Mouse (Mus musculus) forebrain, embryonic 13.5 days (tissue): ENCODE measurements around the gene Shisa4. TPM values are rescaled to one million over a fixed set of nuclear protein-coding genes. Genes with fewer than 3 reads are reported as not detected.
A peak's percentile ranks its signal among the peaks of the same experiment; 100 is the strongest.
"Not testable (repeated sequence)": the region's sequence is repeated elsewhere in the genome, so short reads cannot be mapped to it uniquely, and the experiment has no call there.

Source experiments
- ATAC-seq: fragments of 200-750 bp; cut with Nextera tagmentation; 2 replicates; pipeline ENCODE4 v1.8.0; 2017
- H3K27ac ChIP-seq: fragments of 300-500 bp; sonication (generic); 2 replicates; pipeline ENCODE4 v1.5.1; 2015; ENCODE audit warnings: inconsistent platforms, mild to moderate bottlenecking, moderate library complexity
- H3K27me3 ChIP-seq: fragments of 300-500 bp; sonication (generic); 2 replicates; pipeline ENCODE4 v1.6.1; 2015; ENCODE audit warnings: mild to moderate bottlenecking, inconsistent platforms
- H3K36me3 ChIP-seq: fragments of 300-500 bp; sonication (generic); 2 replicates; pipeline ENCODE4 v1.6.1; 2015; ENCODE audit warnings: mild to moderate bottlenecking, inconsistent platforms; ENCODE audit not compliant: poor library complexity, severe bottlenecking
- H3K4me1 ChIP-seq: fragments of 300-500 bp; sonication (generic); 2 replicates; pipeline ENCODE4 v1.6.1; 2015; ENCODE audit warnings: inconsistent platforms
- H3K4me2 ChIP-seq: fragments of 300-500 bp; sonication (generic); 2 replicates; pipeline ENCODE4 v1.6.1; 2015; ENCODE audit warnings: inconsistent platforms, mild to moderate bottlenecking, moderate library complexity
- H3K4me3 ChIP-seq: fragments of 300-500 bp; sonication (generic); 2 replicates; pipeline ENCODE4 v1.5.1; 2015; ENCODE audit warnings: mild to moderate bottlenecking, inconsistent platforms
- H3K9ac ChIP-seq: fragments of 300-500 bp; sonication (generic); 2 replicates; pipeline ENCODE4 v1.6.1; 2015; ENCODE audit warnings: mild to moderate bottlenecking, inconsistent platforms
- H3K9me3 ChIP-seq: fragments of 300-500 bp; sonication (generic); replicated peaks from 2 replicates; pipeline ENCODE4 v1.6.1; 2016; ENCODE audit warnings: inconsistent platforms
- WGBS: fragments of 180-500 bp; shearing (Covaris S2); methylation state at CpG from one replicate; pipeline ENCODE4 v1.1.7; 2015; 5-methylcytosine and 5-hydroxymethylcytosine counted together
- polyA plus RNA-seq: library from polyadenylated mRNA; unstranded; fragments of >200 nt; fragmentation: Nextera tagmentation; extraction: Ambion mirVana; gene quantifications from 2 replicates; pipeline ENCODE4 v1.2.1, GENCODE M21; 2015

The Shisa4 gene
- polyA plus RNA-seq = 70.0 and 84.4 TPM in 2 replicates

DNA sequence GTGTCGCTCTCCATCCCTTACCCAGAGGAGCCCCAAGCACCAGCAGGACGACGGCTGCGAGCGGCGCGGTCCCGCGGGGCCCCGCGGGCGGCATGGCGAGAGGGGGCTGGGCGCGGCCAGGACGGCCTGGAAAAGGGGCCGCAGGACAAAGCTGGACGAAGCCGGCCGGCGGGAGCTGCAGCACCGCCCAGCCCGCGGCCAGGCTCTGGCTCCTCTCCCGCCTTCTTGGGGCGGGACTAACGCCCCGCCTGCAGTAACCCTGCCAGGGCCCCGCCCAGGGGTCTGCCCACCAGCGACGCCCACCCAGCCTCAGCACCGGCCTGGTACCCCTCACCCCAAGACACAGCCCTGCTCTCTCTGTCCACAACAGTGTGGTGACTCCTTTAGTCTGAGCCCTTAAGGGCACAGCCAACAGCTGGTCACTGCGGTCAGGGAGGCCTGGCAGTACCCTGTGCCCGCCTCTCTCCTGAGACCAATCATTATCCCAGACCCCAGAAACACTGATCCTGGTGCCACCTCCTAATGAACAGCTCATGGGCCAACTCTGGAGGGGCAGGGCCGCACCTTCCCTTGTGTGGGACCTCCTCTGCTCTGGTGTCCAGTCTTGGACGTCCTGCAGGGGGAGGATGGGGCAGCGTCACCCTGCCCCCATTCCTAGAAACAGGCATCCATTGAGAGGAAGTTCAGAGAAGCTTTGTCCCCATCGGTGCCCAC lies at the start of gene Shisa4:
Shisa4 (minus strand) TSS at position 370 of the 714 bp plus-strand sequence.
- 0 out of 2 replicates have a peak, but pooled peaks cover 5% of the 10 kb centered on the region for H3K36me3 ChIP-seq
- H3K27me3 ChIP-seq = no peaks in the 10 kb centered on the region
- WGBS = 4% methylated on average over 7 of the region's 38 CpGs
- peaks cover 48% of the 10 kb centered on the region for H3K4me1 ChIP-seq
- H3K27ac ChIP-seq = peak within 1 kb of the TSS; percentile 61; the same call in 1 of the 2 replicates
- peak within 1 kb of the TSS; percentile 86 for H3K4me2 ChIP-seq
- ATAC-seq = peak; percentile 89
- H3K9me3 ChIP-seq = no peaks in the 10 kb centered on the region
- peak within 1 kb of the TSS; percentile 88 for H3K9ac ChIP-seq
- peak within 1 kb of the TSS; percentile 66 for H3K4me3 ChIP-seq

DNA sequence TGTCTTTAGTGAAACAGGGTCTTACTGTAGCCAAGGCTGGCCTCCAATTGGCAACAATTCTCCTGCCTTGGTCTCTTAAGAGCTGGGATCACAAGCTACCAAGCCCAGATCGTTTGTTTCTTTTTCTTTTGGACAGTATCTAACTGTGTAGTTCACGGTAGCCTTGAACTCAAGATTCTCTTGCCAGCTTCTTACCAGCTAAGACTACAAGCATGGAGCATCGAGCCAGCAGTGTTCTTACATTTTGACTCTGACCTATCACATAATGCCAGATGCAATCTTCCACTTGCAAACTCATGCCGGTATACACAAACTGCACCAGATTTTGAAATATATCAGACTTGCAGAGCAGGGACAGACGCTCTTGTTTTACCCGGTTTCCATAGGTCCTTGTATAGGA lies 47.7 kb upstream of the Shisa4 start:
- no peak overlapping the region for H3K4me3 ChIP-seq
- no peaks in the 10 kb centered on the region for H3K9me3 ChIP-seq
- WGBS = 92% methylated on average over 6 of the region's 6 CpGs
- no peaks in the 10 kb centered on the region for H3K27me3 ChIP-seq
- no peak overlapping the region for H3K27ac ChIP-seq
- no peak overlapping the region for H3K4me2 ChIP-seq
- peaks cover 10% of the 10 kb centered on the region for H3K4me1 ChIP-seq
- ATAC-seq = no peak
- H3K36me3 ChIP-seq = peaks cover 80% of the 10 kb centered on the region
- H3K9ac ChIP-seq = no peak overlapping the region

DNA sequence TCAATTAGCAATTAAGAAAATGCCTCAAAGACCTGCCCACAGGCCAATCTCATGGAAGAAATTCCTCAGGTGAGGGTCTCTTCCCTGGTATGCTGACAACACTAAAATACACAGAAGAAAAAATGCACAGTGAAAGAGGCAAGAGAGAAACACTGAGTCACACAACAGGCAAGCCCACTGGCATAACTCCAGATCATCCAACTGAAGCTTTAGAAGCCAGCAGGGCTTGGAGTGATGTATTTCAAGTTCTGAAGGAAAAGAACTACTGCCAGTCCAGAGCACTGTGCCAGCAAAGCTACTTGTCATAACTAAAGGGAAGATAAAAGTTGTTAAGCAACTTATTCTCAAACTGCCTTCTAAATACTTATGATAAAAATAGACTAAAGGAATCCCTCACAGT lies 39.0 kb upstream of the Shisa4 start:
- Histone ChIP-seq H3K27me3 (no peaks in the 10 kb centered on the region), H3K4me2 (no peak overlapping the region), H3K27ac (no peak overlapping the region), H3K9ac (no peak overlapping the region), H3K4me1 (no peaks in the 10 kb centered on the region), H3K4me3 (no peak overlapping the region), H3K36me3 (peaks cover 96% of the 10 kb centered on the region), H3K9me3 (no peaks in the 10 kb centered on the region)
- ATAC-seq = no peak

DNA sequence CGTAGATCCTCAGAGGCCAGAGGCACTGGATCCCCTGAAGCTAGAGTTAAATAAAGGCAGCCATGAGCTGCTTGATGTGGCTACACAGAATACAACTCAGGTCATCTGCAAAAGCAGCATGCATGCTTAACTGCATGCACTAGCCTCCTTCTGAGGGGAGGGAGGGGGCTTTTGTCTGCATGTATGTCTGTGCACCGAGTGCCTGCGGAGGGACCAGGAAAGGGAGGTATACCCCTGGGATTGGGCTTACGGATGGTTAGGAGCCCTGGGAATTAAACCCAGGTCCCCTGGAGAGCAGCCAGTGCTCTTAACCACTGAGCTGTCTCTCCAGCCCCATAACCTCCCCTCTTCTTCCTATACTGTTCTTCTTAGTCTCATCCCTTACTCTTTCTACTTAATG lies 37.1 kb upstream of the Shisa4 start:
- ATAC-seq = no peak

DNA sequence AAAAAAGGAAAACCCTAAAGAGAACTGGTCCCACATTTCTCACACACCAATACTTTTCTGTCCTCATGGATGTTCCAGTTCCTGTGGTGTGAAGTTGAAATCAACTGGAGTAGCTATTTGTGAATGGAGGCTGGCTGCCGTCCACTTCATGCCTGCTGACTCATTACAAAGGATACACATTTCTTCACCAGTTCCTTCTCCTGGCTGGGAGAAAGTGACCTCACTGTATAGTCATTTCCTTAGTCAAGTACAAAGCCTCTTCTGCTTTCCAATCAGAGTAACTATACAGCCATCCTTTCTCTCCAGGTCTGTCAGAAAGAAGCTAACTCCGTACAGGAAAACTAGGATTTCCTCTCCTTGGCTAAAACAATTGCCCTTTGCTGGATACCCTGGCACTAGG lies 35.9 kb upstream of the Shisa4 start:
- Histone ChIP-seq H3K4me1 (no peaks in the 10 kb centered on the region), H3K4me3 (no peak overlapping the region), H3K9me3 (no peaks in the 10 kb centered on the region), H3K36me3 (peaks cover 94% of the 10 kb centered on the region), H3K27ac (no peak overlapping the region), H3K27me3 (no peaks in the 10 kb centered on the region), H3K4me2 (no peak overlapping the region), H3K9ac (no peak overlapping the region)
- 72% methylated on average over 2 of the region's 2 CpGs for WGBS
- ATAC-seq = no peak

More for the DNA sequence above, 37.1 kb upstream of the Shisa4 start:
- H3K4me2 ChIP-seq = no peak overlapping the region
- no peak overlapping the region for H3K9ac ChIP-seq
- H3K27ac ChIP-seq = no peak overlapping the region; the same call in 1 of the 2 replicates
- H3K36me3 ChIP-seq = peaks cover 95% of the 10 kb centered on the region
- H3K4me3 ChIP-seq = no peak overlapping the region
- 88% methylated on average over 4 of the region's 4 CpGs for WGBS
- no peaks in the 10 kb centered on the region for H3K4me1 ChIP-seq
- no peaks in the 10 kb centered on the region for H3K9me3 ChIP-seq
- H3K27me3 ChIP-seq = no peaks in the 10 kb centered on the region

DNA sequence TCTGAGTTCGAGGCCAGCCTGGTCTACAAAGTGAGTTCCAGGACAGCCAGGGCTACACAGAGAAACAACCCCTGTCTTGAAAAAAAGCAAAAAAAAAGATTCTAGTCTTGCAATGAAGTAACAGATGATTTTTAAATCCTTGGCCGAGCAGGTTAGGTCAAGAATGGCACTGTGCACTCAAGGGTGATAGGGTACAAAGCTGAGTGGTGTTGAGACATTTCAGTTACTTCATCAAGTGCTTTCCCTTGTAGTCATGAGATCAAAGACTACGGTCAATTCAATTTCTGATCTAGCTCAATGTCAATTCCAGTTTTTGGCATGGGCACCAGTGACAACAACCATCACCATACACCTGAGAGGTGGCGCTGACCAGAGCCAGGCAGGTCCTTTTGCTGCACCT lies 33.9 kb upstream of the Shisa4 start:
- H3K4me2 ChIP-seq = no peak overlapping the region
- H3K27ac ChIP-seq = no peak overlapping the region
- H3K4me3 ChIP-seq = no peak overlapping the region
- no peaks in the 10 kb centered on the region for H3K27me3 ChIP-seq
- peaks cover 94% of the 10 kb centered on the region for H3K36me3 ChIP-seq
- no peaks in the 10 kb centered on the region for H3K9me3 ChIP-seq
- no peaks in the 10 kb centered on the region for H3K4me1 ChIP-seq
- H3K9ac ChIP-seq = no peak overlapping the region
- ATAC-seq = no peak
- whole genome bisulfite sequencing = over 99% methylated on average over 4 of the region's 4 CpGs

DNA sequence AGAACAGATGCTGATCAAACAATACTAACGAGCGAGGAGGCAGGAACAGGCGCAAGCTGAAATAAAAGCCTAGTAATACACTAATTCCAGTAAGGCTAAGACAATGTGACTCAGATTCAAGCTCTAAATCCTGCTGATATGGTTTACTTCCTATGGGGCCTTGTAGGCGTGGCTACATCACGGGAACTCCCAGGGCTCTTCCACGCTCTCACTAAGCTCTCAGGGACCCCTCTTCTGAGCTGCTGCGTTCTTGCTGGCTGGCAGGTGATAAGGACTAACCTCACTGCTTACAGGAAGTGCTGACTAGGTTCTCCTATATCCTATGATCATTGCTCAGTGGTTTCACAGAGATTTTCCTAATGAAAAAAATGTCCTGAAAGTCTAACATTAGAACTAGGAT lies 30.3 kb upstream of the Shisa4 start:
- 70% methylated on average over 7 of the region's 7 CpGs for WGBS
- Histone ChIP-seq H3K9me3 (no peaks in the 10 kb centered on the region), H3K4me2 (no peak overlapping the region), H3K9ac (no peak overlapping the region), H3K4me1 (no peaks in the 10 kb centered on the region), H3K4me3 (no peak overlapping the region), H3K27ac (no peak overlapping the region), H3K27me3 (no peaks in the 10 kb centered on the region), H3K36me3 (peaks cover 95% of the 10 kb centered on the region)
- no peak for ATAC-seq

DNA sequence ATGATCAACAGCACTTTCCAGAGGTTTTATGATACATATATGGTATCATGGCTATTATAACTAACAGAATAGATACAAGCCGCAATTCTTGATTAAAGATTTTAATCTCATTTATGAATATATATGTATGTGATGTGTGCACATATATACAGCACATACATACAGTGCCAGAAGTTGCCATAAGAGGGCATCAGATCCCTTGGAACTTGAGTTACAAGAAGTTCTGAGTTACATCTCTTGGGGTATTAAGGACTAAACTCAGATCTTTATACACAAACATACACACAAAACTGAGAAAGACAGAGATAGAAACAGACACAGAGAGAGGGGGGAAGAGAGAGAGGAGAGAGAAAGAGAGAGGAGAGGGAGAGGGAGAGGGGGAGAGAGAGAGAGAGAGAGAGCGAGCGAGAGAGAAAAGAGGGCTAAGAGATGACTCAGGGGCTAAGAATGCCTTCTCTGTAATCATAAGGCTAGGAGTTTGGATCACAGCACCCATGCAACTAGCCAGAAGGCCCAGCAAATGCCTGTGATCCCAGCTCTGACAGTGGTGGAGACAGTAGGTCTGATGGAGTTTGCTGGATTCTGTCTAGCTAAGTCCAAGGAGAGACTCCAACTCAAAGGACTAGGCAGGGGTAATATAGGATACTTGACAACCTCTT lies 26.5 kb upstream of the Shisa4 start:
- H3K27me3 ChIP-seq = no peaks in the 10 kb centered on the region
- no peaks in the 10 kb centered on the region for H3K9me3 ChIP-seq
- 90% methylated on average over 3 of the region's 3 CpGs for WGBS
- no peak overlapping the region for H3K4me2 ChIP-seq
- no peaks in the 10 kb centered on the region for H3K4me1 ChIP-seq
- H3K36me3 ChIP-seq = peaks cover 96% of the 10 kb centered on the region
- ATAC-seq = no peak
- H3K9ac ChIP-seq = no peak overlapping the region
- H3K27ac ChIP-seq = no peak overlapping the region
- H3K4me3 ChIP-seq = no peak overlapping the region

DNA sequence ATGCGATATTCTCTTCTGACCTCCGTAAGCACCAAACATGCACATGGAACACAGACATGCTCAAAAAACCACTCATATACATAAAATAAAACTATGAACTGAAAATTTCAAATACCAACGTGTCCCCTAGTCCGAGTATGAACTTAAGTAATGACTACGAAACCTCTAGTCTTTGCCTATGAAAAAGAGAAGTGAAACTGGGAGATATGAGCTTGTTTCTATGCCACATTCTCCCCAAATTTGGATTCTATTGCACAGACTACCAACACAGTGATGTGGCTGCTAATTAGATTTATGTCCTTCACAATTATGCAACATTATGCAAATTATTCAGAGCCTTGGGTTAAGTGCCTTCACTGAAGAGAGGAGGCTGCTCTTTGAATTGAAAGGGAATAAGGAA lies 24.4 kb upstream of the Shisa4 start:
- Histone ChIP-seq H3K4me3 (no peak overlapping the region), H3K4me2 (no peak overlapping the region), H3K4me1 (no peaks in the 10 kb centered on the region), H3K27me3 (no peaks in the 10 kb centered on the region), H3K27ac (no peak overlapping the region), H3K9me3 (no peaks in the 10 kb centered on the region), H3K36me3 (peaks cover 94% of the 10 kb centered on the region), H3K9ac (no peak overlapping the region)
- no peak for ATAC-seq
- 96% methylated on average over 5 of the region's 5 CpGs for WGBS

DNA sequence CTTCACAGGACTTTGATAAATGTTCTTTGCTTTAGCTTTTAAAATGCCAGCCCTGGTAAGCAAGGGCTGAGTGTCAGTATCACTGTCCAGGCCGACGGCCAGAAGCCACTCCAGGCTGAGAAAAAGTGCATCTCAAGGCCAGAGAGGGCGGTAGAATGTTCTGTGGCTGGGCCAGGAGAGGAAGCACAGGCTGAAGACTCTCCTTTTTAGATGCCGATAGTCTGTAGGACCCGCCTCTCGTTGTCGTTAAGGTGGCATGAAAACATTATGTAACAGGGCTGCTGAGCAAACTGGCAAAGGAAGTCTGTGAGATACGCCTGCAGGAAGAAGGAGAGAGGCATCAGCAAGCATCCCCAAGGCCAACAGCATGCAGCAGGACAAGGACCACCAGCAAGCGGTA lies 10.1 kb upstream of the Shisa4 start:
- H3K36me3 ChIP-seq = peaks cover 88% of the 10 kb centered on the region
- H3K4me1 ChIP-seq = peaks cover 7% of the 10 kb centered on the region; the same call in 1 of the 2 replicates
- no peak overlapping the region for H3K27ac ChIP-seq
- H3K4me3 ChIP-seq = no peak overlapping the region
- 86% methylated on average over 9 of the region's 9 CpGs for WGBS
- no peaks in the 10 kb centered on the region for H3K27me3 ChIP-seq
- no peak overlapping the region for H3K9ac ChIP-seq
- no peaks in the 10 kb centered on the region for H3K9me3 ChIP-seq
- no peak overlapping the region for H3K4me2 ChIP-seq
- no peak for ATAC-seq

DNA sequence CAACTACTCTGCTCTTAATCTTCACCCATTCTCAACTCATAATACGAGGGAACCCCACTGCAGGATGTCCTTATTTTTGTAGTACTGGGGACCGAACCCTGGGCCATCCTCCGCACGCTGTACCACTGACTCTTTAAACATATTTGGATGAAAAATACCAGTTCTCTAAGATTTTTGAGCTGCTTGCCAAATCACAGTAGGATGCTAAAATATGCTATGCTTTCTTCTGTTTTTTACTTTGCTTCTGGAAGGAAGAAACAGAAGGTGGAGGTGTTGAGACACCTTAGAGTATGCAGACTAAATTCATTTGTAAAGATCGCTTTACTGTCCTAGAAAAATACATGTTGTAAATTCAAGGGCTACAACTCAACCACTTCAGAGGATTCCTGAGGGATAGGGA lies 9.1 kb upstream of the Shisa4 start:
- Histone ChIP-seq H3K4me1 (peaks cover 9% of the 10 kb centered on the region; the same call in 1 of the 2 replicates), H3K27me3 (no peaks in the 10 kb centered on the region), H3K36me3 (peaks cover 78% of the 10 kb centered on the region), H3K4me2 (no peak overlapping the region), H3K9me3 (no peaks in the 10 kb centered on the region), H3K4me3 (no peak overlapping the region), H3K27ac (no peak overlapping the region), H3K9ac (no peak overlapping the region)
- no peak for ATAC-seq
- 97% methylated on average over 5 of the region's 5 CpGs for WGBS

DNA sequence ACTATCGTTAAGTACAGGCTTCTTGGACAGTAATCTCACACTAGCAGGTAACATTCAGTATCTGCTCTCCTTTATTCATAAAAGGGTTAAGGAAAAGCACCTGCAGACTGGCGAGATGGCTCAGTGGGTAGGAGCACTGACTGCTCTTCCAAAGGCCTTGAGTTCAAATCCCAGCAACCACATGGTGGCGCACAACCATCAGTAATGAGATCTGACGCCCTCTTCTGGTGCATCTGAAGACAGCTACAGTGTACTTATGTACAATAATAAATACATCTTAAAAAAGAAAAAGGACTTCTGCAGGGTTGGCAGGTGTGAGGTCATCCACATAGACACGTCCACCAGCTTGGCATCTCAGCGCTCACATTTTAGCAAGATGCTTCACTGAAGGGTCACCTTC lies 6.5 kb upstream of the Shisa4 start:
- H3K9ac ChIP-seq, H3K4me1 ChIP-seq, H3K4me3 ChIP-seq, H3K4me2 ChIP-seq, ATAC-seq, H3K27me3 ChIP-seq, H3K9me3 ChIP-seq, H3K27ac ChIP-seq: not testable (repeated sequence)
- peaks cover 52% of the 10 kb centered on the region for H3K36me3 ChIP-seq
- whole genome bisulfite sequencing = 62% methylated on average over 6 of the region's 6 CpGs
